28 mouse cellular contexts compared by ENCODE assay signal in the genomic region with DNA sequence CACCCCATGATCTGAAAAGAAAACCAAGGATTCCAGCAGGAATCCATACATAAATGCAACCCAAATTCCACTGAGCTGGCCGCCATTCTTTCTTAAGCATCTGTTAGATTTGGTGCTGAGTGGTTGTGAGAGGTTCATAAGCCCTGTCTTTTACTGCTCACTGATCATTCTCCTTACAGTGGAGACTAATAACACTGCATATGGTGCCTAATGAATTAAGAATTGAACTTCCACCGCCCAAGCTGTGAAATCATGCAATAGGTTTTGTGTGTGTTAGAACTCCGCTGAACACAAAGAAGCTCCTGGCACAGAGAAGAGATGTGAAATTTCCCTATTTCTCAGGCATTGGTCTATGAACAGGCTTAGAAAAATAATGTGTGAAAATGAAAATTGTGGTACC.
DNase-seq lines count a peak whose midpoint lies in the region; ATAC-seq and TF ChIP-seq lines count a peak whose summit lies in the region.
"Had no signal": no experiment of that assay in that cellular context is flagged by ENCODE, and none has a peak within 500 bp of the region (broad histone marks: within the 10 kb centered on the region; RNA-seq: fewer than 3 reads in every experiment).

No protein-coding gene starts in this region.

- TF ChIP-seq POLR2A in brain, embryonic 14.5 days (IDR thresholded peaks at IDR 0.05; ENCODE audit: borderline replicate concordance, extremely low read depth, insufficient read depth, insufficient read length, poor library complexity, severe bottlenecking): no peak

- no peaks in the 10 kb centered on the region for H3K9me3 ChIP-seq in forebrain, embryonic 14.5 days (replicated peaks; ENCODE audit: control insufficient read depth, low read length)
- no peaks in the 10 kb centered on the region for H3K9me3 ChIP-seq in forebrain, embryonic 10.5 days
- H3K9me3 ChIP-seq in forebrain, postnatal 0 days (ENCODE audit: low read length): no peaks in the 10 kb centered on the region
- H3K9me3 ChIP-seq in neural tube, embryonic 15.5 days (replicated peaks): no peaks in the 10 kb centered on the region
- H3K9me3 ChIP-seq: embryonic facial prominence, embryonic 10.5 days; embryonic facial prominence, embryonic 13.5 days; hindbrain, embryonic 12.5 days; hindbrain, embryonic 15.5 days had no signal

- ATAC-seq in forebrain, embryonic 14.5 days: peak; percentile 72
- ATAC-seq in forebrain, postnatal 0 days: peak; percentile 12; the same call in 1 of the 2 replicates
- no peak for ATAC-seq in neural tube, embryonic 15.5 days (ENCODE audit: low FRiP score)
- ATAC-seq: activated CD4-positive, CD25-positive, alpha-beta regulatory T cell, adult 4 months; intestine, postnatal 0 days; Patski had no signal

- H3K4me2 ChIP-seq in forebrain, embryonic 14.5 days (ENCODE audit: low read length): no peak overlapping the region
- H3K4me2 ChIP-seq in forebrain, postnatal 0 days (ENCODE audit: low read depth): no peak overlapping the region
- no peak overlapping the region for H3K4me2 ChIP-seq in neural tube, embryonic 15.5 days
- H3K4me2 ChIP-seq: embryonic facial prominence, embryonic 13.5 days; heart, embryonic 11.5 days; hindbrain, embryonic 12.5 days; hindbrain, embryonic 15.5 days had no signal

- no peak for TF ChIP-seq CTCF in brain, embryonic 14.5 days (IDR thresholded peaks at IDR 0.05; ENCODE audit: borderline replicate concordance, extremely low read depth, insufficient read depth, insufficient read length)
- no peak for TF ChIP-seq CTCF in forebrain, postnatal 0 days (IDR thresholded peaks at IDR 0.05; ENCODE audit: low read depth)

- peaks cover 9% of the 10 kb centered on the region; the same call in 1 of the 2 replicates for H3K4me1 ChIP-seq in forebrain, embryonic 14.5 days (ENCODE audit: control insufficient read depth, insufficient read depth, low read length)
- H3K4me1 ChIP-seq in forebrain, embryonic 10.5 days: peaks cover 13% of the 10 kb centered on the region
- H3K4me1 ChIP-seq in forebrain, postnatal 0 days (ENCODE audit: insufficient read depth): 0 out of 2 replicates have a peak, but pooled peaks cover 5% of the 10 kb centered on the region
- H3K4me1 ChIP-seq in neural tube, embryonic 15.5 days: peaks cover 13% of the 10 kb centered on the region

- H3K4me3 ChIP-seq in forebrain, embryonic 14.5 days (ENCODE audit: low read depth, low read length): no peak overlapping the region
- H3K4me3 ChIP-seq in forebrain, embryonic 10.5 days: no peak overlapping the region
- H3K4me3 ChIP-seq in forebrain, postnatal 0 days (ENCODE audit: low read depth, low read length): no peak overlapping the region
- no peak overlapping the region for H3K4me3 ChIP-seq in neural tube, embryonic 15.5 days (replicated peaks)
- H3K4me3 ChIP-seq: embryonic facial prominence, embryonic 10.5 days; embryonic facial prominence, embryonic 13.5 days; erythroblast, embryonic 14.5 days; gastrocnemius, adult 2 months; hindbrain, embryonic 12.5 days; hindbrain, embryonic 15.5 days had no signal

- H3K27ac ChIP-seq in forebrain, embryonic 14.5 days (ENCODE audit: low read depth, low read length): no peak overlapping the region; the same call in 1 of the 2 replicates
- no peak overlapping the region for H3K27ac ChIP-seq in forebrain, embryonic 10.5 days
- H3K27ac ChIP-seq in forebrain, postnatal 0 days (ENCODE audit: low read depth, low read length): no peak overlapping the region
- no peak overlapping the region for H3K27ac ChIP-seq in neural tube, embryonic 15.5 days (replicated peaks)
- H3K27ac ChIP-seq: embryonic facial prominence, embryonic 10.5 days; embryonic facial prominence, embryonic 13.5 days; gastrocnemius, adult 2 months; hindbrain, embryonic 12.5 days; hindbrain, embryonic 15.5 days had no signal

- no peaks in the 10 kb centered on the region for H3K36me3 ChIP-seq in forebrain, embryonic 14.5 days (ENCODE audit: control insufficient read depth, insufficient read depth, low read length)
- no peaks in the 10 kb centered on the region for H3K36me3 ChIP-seq in forebrain, embryonic 10.5 days (replicated peaks)
- H3K36me3 ChIP-seq in forebrain, postnatal 0 days (ENCODE audit: insufficient read depth): no peaks in the 10 kb centered on the region
- H3K36me3 ChIP-seq in neural tube, embryonic 15.5 days: no peaks in the 10 kb centered on the region
- H3K36me3 ChIP-seq: G1E; hindbrain, embryonic 12.5 days; hindbrain, embryonic 15.5 days had no signal

- no peaks in the 10 kb centered on the region for H3K27me3 ChIP-seq in forebrain, embryonic 14.5 days (replicated peaks; ENCODE audit: control insufficient read depth, insufficient read depth, low read length)
- no peaks in the 10 kb centered on the region for H3K27me3 ChIP-seq in forebrain, embryonic 10.5 days (ENCODE audit: poor library complexity, severe bottlenecking)
- H3K27me3 ChIP-seq in forebrain, postnatal 0 days (ENCODE audit: insufficient read depth, low read length): no peaks in the 10 kb centered on the region
- no peaks in the 10 kb centered on the region for H3K27me3 ChIP-seq in neural tube, embryonic 15.5 days (replicated peaks)
- H3K27me3 ChIP-seq: CH12.LX; embryonic facial prominence, embryonic 13.5 days; hindbrain, embryonic 12.5 days; hindbrain, embryonic 15.5 days; Patski had no signal

- 58% methylated on average over 3 of the region's 3 CpGs for WGBS in forebrain, embryonic 14.5 days
- 95% methylated on average over 3 of the region's 3 CpGs for WGBS in forebrain, embryonic 10.5 days
- 39% methylated on average over 3 of the region's 3 CpGs for WGBS in forebrain, postnatal 0 days
- 72% methylated on average over 3 of the region's 3 CpGs for WGBS in neural tube, embryonic 15.5 days

- H3K9ac ChIP-seq in forebrain, embryonic 14.5 days (ENCODE audit: low read length): no peak overlapping the region
- no peak overlapping the region for H3K9ac ChIP-seq in forebrain, postnatal 0 days
- H3K9ac ChIP-seq in neural tube, embryonic 15.5 days (replicated peaks): no peak overlapping the region
- H3K9ac ChIP-seq: embryonic facial prominence, embryonic 13.5 days; hindbrain, embryonic 12.5 days; hindbrain, embryonic 15.5 days had no signal

- peak; percentile 66 for DNase-seq in forebrain, embryonic 14.5 days (ENCODE audit: low spot score)
- no peak for DNase-seq in forebrain, embryonic 10.5 days (ENCODE audit: extremely low spot score, low spot score)
- peak; percentile 44 for DNase-seq in R1 (ENCODE audit: low read depth, low spot score)
- peak; percentile 78 for DNase-seq in brain, embryonic 14.5 days (ENCODE audit: low read depth)
- DNase-seq in forebrain, postnatal 0 days: peak; percentile 29
- no peak for DNase-seq in spleen, postnatal 10 days (ENCODE audit: low spot score in 2 of 2)
- DNase-seq: adrenal gland, adult 8-10 months; adrenal gland, postnatal 25 days; B cell, adult 2 months; cerebellum, adult 11 months; cerebellum, adult 2 months; cerebellum, adult 9-11 months; cerebellum, postnatal 25 days; embryo, embryonic 11 days; gastrocnemius, adult 2 months; gastrocnemius, postnatal 14 days had no signal

Comparison
In these comparisons a context has a peak if more than half of its experiments do, and no peak if none do; other contexts are left out.
1. DNase-seq: peak in forebrain, embryonic 14.5 days (single experiment), R1 (single experiment), brain, embryonic 14.5 days (single experiment) and forebrain, postnatal 0 days (single experiment); none in forebrain, embryonic 10.5 days (single experiment) and spleen, postnatal 10 days (0 of 2).